Mouse (Mus musculus) macrophage (primary cell): ENCODE data around the gene Lim2. TPM values are rescaled to one million over a fixed set of nuclear protein-coding genes. Genes with fewer than 3 reads are reported as not detected.

ENCODE experiments used
- H3K27ac ChIP-seq: fragments of 350-480 bp; formaldehyde crosslinking; 2 replicates; pipeline ENCODE4 v1.9.0; 2021
- H3K36me3 ChIP-seq: fragments of 350-480 bp; formaldehyde crosslinking; 2 replicates; pipeline ENCODE4 v1.9.0; 2021; ENCODE audit errors: inconsistent target
- H3K4me3 ChIP-seq: fragments of 350-480 bp; formaldehyde crosslinking; 2 replicates; pipeline ENCODE4 v1.9.0; 2021; ENCODE audit errors: inconsistent target
- H3K79me2 ChIP-seq: fragments of 350-480 bp; formaldehyde crosslinking; 2 replicates; pipeline ENCODE4 v1.9.0; 2021; ENCODE audit errors: inconsistent target
- WGBS: methylation state at CpG from one replicate; pipeline ENCODE4 v1.1.7; 2026; ENCODE audit warnings: inconsistent platforms; ENCODE audit not compliant: missing documents; 5-methylcytosine and 5-hydroxymethylcytosine counted together
- polyA plus RNA-seq: library from polyadenylated mRNA; stranded (reverse); fragments of 250-400 nt; gene quantifications from 3 replicates; pipeline ENCODE4 v1.2.4, GENCODE M21; 2018; ENCODE audit warnings: inconsistent platforms

Gene Lim2
- polyA plus RNA-seq, 1 experiment from 2014 or later = not detected

GRCm38 (mm10) chr7:43436341-43437255 lies 9.1 kb downstream of the Lim2 start, which contains the start of gene Nkg7:
Gene Nkg7 (plus strand): TSS chr7:43437073.
- H3K4me3 ChIP-seq = no peak within 1 kb of the TSS
- WGBS = 53% methylated on average over 10 of the region's 10 CpGs
- H3K27ac ChIP-seq = no peak within 1 kb of the TSS

GRCm38 (mm10) chr7:43438611-43439010 lies 11.1 kb downstream of the Lim2 start:
- H3K4me3 ChIP-seq = no peak overlapping the region
- H3K36me3 ChIP-seq = no peaks in the 10 kb centered on the region
- no peak overlapping the region for H3K27ac ChIP-seq
- no peaks in the 10 kb centered on the region for H3K79me2 ChIP-seq
- WGBS = 61% methylated on average over 4 of the region's 4 CpGs

More at GRCm38 (mm10) chr7:43436341-43437255, 9.1 kb downstream of the Lim2 start, which contains the start of gene Nkg7:
- no peaks in the 10 kb centered on the region for H3K79me2 ChIP-seq
- no peaks in the 10 kb centered on the region for H3K36me3 ChIP-seq

- WGBS = 92% methylated on average over 6 of the region's 6 CpGs
- no peaks in the 10 kb centered on the region for H3K36me3 ChIP-seq
- peaks cover 15% of the 10 kb centered on the region for H3K79me2 ChIP-seq
- H3K4me3 ChIP-seq = no peak within 1 kb of the TSS
- no peak within 1 kb of the TSS for H3K27ac ChIP-seq
Measured at GRCm38 (mm10) chr7:43440482-43440881, 13.0 kb downstream of the Lim2 start, which contains the start of gene Cldnd2. Gene Cldnd2 (plus strand): TSS chr7:43440782.

GRCm38 (mm10) chr7:43441071-43441470 lies 13.6 kb downstream of the Lim2 start:
- 86% methylated on average over 3 of the region's 3 CpGs for WGBS
- H3K36me3 ChIP-seq = no peaks in the 10 kb centered on the region
- no peak overlapping the region for H3K4me3 ChIP-seq
- peaks cover 19% of the 10 kb centered on the region for H3K79me2 ChIP-seq
- no peak overlapping the region for H3K27ac ChIP-seq

- Histone ChIP-seq H3K79me2 (peaks cover 35% of the 10 kb centered on the region), H3K36me3 (no peaks in the 10 kb centered on the region), H3K4me3 (peak overlapping the region; percentile 67), H3K27ac (peak overlapping the region; percentile 94)
- WGBS = 1% methylated on average over 9 of the region's 9 CpGs
Measured at GRCm38 (mm10) chr7:43442684-43443083, 15.2 kb downstream of the Lim2 start.

- peak overlapping the region; percentile 67 for H3K4me3 ChIP-seq
- H3K79me2 ChIP-seq = peaks cover 42% of the 10 kb centered on the region
- no peaks in the 10 kb centered on the region for H3K36me3 ChIP-seq
- WGBS = 1% methylated on average over 36 of the region's 36 CpGs
- H3K27ac ChIP-seq = peak overlapping the region; percentile 94
Measured at GRCm38 (mm10) chr7:43443126-43443916, 15.9 kb downstream of the Lim2 start.

- peak within 1 kb of the TSS; percentile 67 for H3K4me3 ChIP-seq
- H3K79me2 ChIP-seq = peaks cover 47% of the 10 kb centered on the region
- no peaks in the 10 kb centered on the region for H3K36me3 ChIP-seq
- H3K27ac ChIP-seq = peak within 1 kb of the TSS; percentile 94
- under 1% methylated on average over 27 of the region's 27 CpGs for WGBS
Measured at GRCm38 (mm10) chr7:43443917-43444293, 16.4 kb downstream of the Lim2 start, which contains the start of the genes Etfb and Gm45233. Gene Etfb (plus strand): TSS chr7:43444083. Gene Gm45233 (plus strand): TSS chr7:43444128.

GRCm38 (mm10) chr7:43447801-43448200 lies 20.3 kb downstream of the Lim2 start:
- Histone ChIP-seq H3K4me3 (no peak overlapping the region), H3K27ac (no peak overlapping the region), H3K79me2 (peaks cover 52% of the 10 kb centered on the region), H3K36me3 (0 out of 2 replicates have a peak, but pooled peaks cover 2% of the 10 kb centered on the region)
- WGBS = 46% methylated on average over 4 of the region's 4 CpGs

- H3K27ac ChIP-seq = no peak overlapping the region
- peaks cover 52% of the 10 kb centered on the region for H3K79me2 ChIP-seq
- 0 out of 2 replicates have a peak, but pooled peaks cover 6% of the 10 kb centered on the region for H3K36me3 ChIP-seq
- H3K4me3 ChIP-seq = no peak overlapping the region
- 55% methylated on average over 2 of the region's 3 CpGs for WGBS
Measured at GRCm38 (mm10) chr7:43448246-43448645, 20.8 kb downstream of the Lim2 start.

- Histone ChIP-seq H3K79me2 (peaks cover 44% of the 10 kb centered on the region), H3K4me3 (no peak overlapping the region), H3K36me3 (peaks cover 17% of the 10 kb centered on the region), H3K27ac (no peak overlapping the region)
- 94% methylated on average over 2 of the region's 2 CpGs for WGBS
Measured at GRCm38 (mm10) chr7:43449811-43450210, 22.3 kb downstream of the Lim2 start.

GRCm38 (mm10) chr7:43451726-43452125 lies 24.3 kb downstream of the Lim2 start:
- no peak overlapping the region for H3K4me3 ChIP-seq
- H3K36me3 ChIP-seq = peaks cover 26% of the 10 kb centered on the region
- 92% methylated on average over 11 of the region's 11 CpGs for WGBS
- no peak overlapping the region for H3K27ac ChIP-seq
- H3K79me2 ChIP-seq = peaks cover 26% of the 10 kb centered on the region; the same call in 1 of the 2 replicates

GRCm38 (mm10) chr7:43452609-43453008 lies 25.1 kb downstream of the Lim2 start:
- Histone ChIP-seq H3K27ac (no peak overlapping the region), H3K36me3 (peaks cover 33% of the 10 kb centered on the region), H3K79me2 (peaks cover 17% of the 10 kb centered on the region; the same call in 1 of the 2 replicates), H3K4me3 (no peak overlapping the region)
- 21% methylated on average over 4 of the region's 4 CpGs for WGBS

- peaks cover 33% of the 10 kb centered on the region for H3K36me3 ChIP-seq
- no peak overlapping the region for H3K27ac ChIP-seq
- WGBS = 87% methylated on average over 14 of the region's 14 CpGs
- H3K4me3 ChIP-seq = no peak overlapping the region
- peaks cover 6% of the 10 kb centered on the region; the same call in 1 of the 2 replicates for H3K79me2 ChIP-seq
Measured at GRCm38 (mm10) chr7:43453599-43454355, 26.3 kb downstream of the Lim2 start.

GRCm38 (mm10) chr7:43454371-43454770 lies 26.9 kb downstream of the Lim2 start:
- H3K36me3 ChIP-seq = peaks cover 33% of the 10 kb centered on the region
- no peak overlapping the region for H3K4me3 ChIP-seq
- 90% methylated on average over 6 of the region's 6 CpGs for WGBS

More at GRCm38 (mm10) chr7:43454371-43454770, 26.9 kb downstream of the Lim2 start:
- Histone ChIP-seq H3K79me2 (0 out of 2 replicates have a peak, but pooled peaks cover 4% of the 10 kb centered on the region), H3K27ac (no peak overlapping the region)
